Mouse (Mus musculus) heart, adult 2 months (tissue): Measurements from ENCODE around the gene Irf1. TPM values are rescaled to one million over a fixed set of nuclear protein-coding genes. Genes with fewer than 3 reads are reported as not detected.

ENCODE experiments used
- DNase-seq, 2 experiments: peaks; one replicate each; pipeline ENCODE4 v3.0.0; 2021
- H3K27ac ChIP-seq: fragments of 200-600 bp; 2 replicates; pipeline ENCODE4 v1.8.1; 2022
- H3K27me3 ChIP-seq: fragments of 200-500 bp; 2 replicates; pipeline ENCODE4 v1.6.1; 2012; ENCODE audit warnings: mild to moderate bottlenecking, low read length, inconsistent platforms, mixed read lengths; ENCODE audit not compliant: control insufficient read depth, insufficient read depth
- H3K36me3 ChIP-seq: fragments of 200-500 bp; 2 replicates; pipeline ENCODE4 v1.6.1; 2012; ENCODE audit warnings: low read length, inconsistent platforms; ENCODE audit not compliant: control insufficient read depth, insufficient read depth
- H3K4me1 ChIP-seq: fragments of 200-500 bp; 2 replicates; pipeline ENCODE4 v1.6.1; 2011; ENCODE audit warnings: low read length; ENCODE audit not compliant: control insufficient read depth, insufficient read depth
- H3K4me3 ChIP-seq: fragments of 200-600 bp; 2 replicates; pipeline ENCODE4 v1.8.1; 2022
- H3K79me2 ChIP-seq: fragments of 200-500 bp; replicated peaks from 2 replicates; pipeline ENCODE4 v1.6.1; 2012; ENCODE audit warnings: mild to moderate bottlenecking, inconsistent platforms, low read length, moderate library complexity, mixed read lengths; ENCODE audit not compliant: control insufficient read depth, insufficient read depth
- H3K9ac ChIP-seq: fragments of 200-500 bp; 2 replicates; pipeline ENCODE4 v1.6.1; 2012; ENCODE audit warnings: low read depth, mild to moderate bottlenecking, control low read depth, inconsistent platforms, low read length, mixed read lengths
- CTCF ChIP-seq: fragments of 200-600 bp; IDR thresholded peaks from 2 replicates; pipeline ENCODE4 v1.8.1; 2022; ENCODE audit warnings: antibody characterized with exemption, mild to moderate bottlenecking, moderate library complexity
- EP300 ChIP-seq: fragments of 200-500 bp; IDR thresholded peaks from 2 replicates; pipeline ENCODE4 v1.6.1; 2011; ENCODE audit warnings: low read depth, low read length, control low read depth; ENCODE audit not compliant: insufficient read depth
- POLR2A ChIP-seq: fragments of 200-500 bp; IDR thresholded peaks from 2 replicates; pipeline ENCODE4 v1.6.1; 2011; ENCODE audit warnings: mild to moderate bottlenecking, low read depth, low read length, control low read depth; ENCODE audit not compliant: insufficient read depth
- WGBS: fragments of 180-500 bp; shearing (Covaris S2); methylation state at CpG from one replicate; pipeline ENCODE4 v1.1.7; 2018; 5-methylcytosine and 5-hydroxymethylcytosine counted together
- intact Hi-C: fragments of 180-260 bp; cut with DNase I; formaldehyde crosslinking; loops from one replicate; pipeline ENCODE4 v1.15.1; 2025
- polyA plus RNA-seq: library from polyadenylated mRNA; depleted of rRNA; stranded (reverse); fragments of >200 nt; gene quantifications from 2 replicates; pipeline ENCODE4 v1.2.3, GENCODE M21; 2012
- total RNA-seq, 2 experiments: library from RNA; stranded (reverse); gene quantifications; 2 replicates each; pipeline ENCODE4 v1.2.3; 2021

Gene Irf1
- total and polyA plus RNA-seq, 3 experiments, result 15.2 to 20.5 (median 19.7) TPM

- intact Hi-C loops, result no loop called here
Measured at GRCm38 (mm10) chr11:53745260-53745659, 24.6 kb upstream of the Irf1 start.

GRCm38 (mm10) chr11:53747985-53748384, 21.8 kb upstream of the Irf1 start:
- no peak for DNase-seq
- TF ChIP-seq CTCF (no peak), EP300 (no peak), POLR2A (no peak)
- no peaks in the 10 kb centered on the region for H3K27me3 ChIP-seq
- H3K79me2 ChIP-seq, result no peaks in the 10 kb centered on the region
- intact Hi-C loops, result no loop called here
- no peaks in the 10 kb centered on the region for H3K36me3 ChIP-seq
- 86% methylated on average over 9 of the region's 9 CpGs for WGBS
- H3K4me3 ChIP-seq, result no peak overlapping the region
- no peak overlapping the region for H3K9ac ChIP-seq
- no peaks in the 10 kb centered on the region for H3K4me1 ChIP-seq
- H3K27ac ChIP-seq, result no peak overlapping the region

More at GRCm38 (mm10) chr11:53745260-53745659, 24.6 kb upstream of the Irf1 start:
- no peaks in the 10 kb centered on the region for H3K36me3 ChIP-seq
- DNase-seq, result no peak
- H3K9ac ChIP-seq, result no peak overlapping the region
- 90% methylated on average over 2 of the region's 2 CpGs for WGBS
- peaks cover 2% of the 10 kb centered on the region for H3K4me1 ChIP-seq
- no peaks in the 10 kb centered on the region for H3K79me2 ChIP-seq
- no peak overlapping the region for H3K27ac ChIP-seq
- H3K27me3 ChIP-seq, result no peaks in the 10 kb centered on the region
- TF ChIP-seq POLR2A (no peak), CTCF (peak; percentile 38), EP300 (no peak)
- no peak overlapping the region for H3K4me3 ChIP-seq

GRCm38 (mm10) chr11:53748614-53749013, 21.2 kb upstream of the Irf1 start:
- Histone ChIP-seq H3K27me3 (no peaks in the 10 kb centered on the region), H3K36me3 (no peaks in the 10 kb centered on the region), H3K4me3 (no peak overlapping the region), H3K9ac (no peak overlapping the region), H3K79me2 (no peaks in the 10 kb centered on the region), H3K4me1 (no peaks in the 10 kb centered on the region), H3K27ac (no peak overlapping the region)
- DNase-seq, result no peak
- WGBS, result 86% methylated on average over 6 of the region's 6 CpGs
- TF ChIP-seq CTCF, result no peak
- TF ChIP-seq EP300, result no peak
- intact Hi-C loops, result no loop called here

GRCm38 (mm10) chr11:53749306-53749705, 20.5 kb upstream of the Irf1 start:
- Histone ChIP-seq H3K4me1 (no peaks in the 10 kb centered on the region), H3K9ac (no peak overlapping the region), H3K27ac (no peak overlapping the region), H3K4me3 (no peak overlapping the region), H3K79me2 (no peaks in the 10 kb centered on the region), H3K27me3 (no peaks in the 10 kb centered on the region), H3K36me3 (no peaks in the 10 kb centered on the region)
- intact Hi-C loops, result no loop called here
- DNase-seq, result no peak
- 79% methylated on average over 4 of the region's 4 CpGs for WGBS
- no peak for TF ChIP-seq EP300

DNA sequence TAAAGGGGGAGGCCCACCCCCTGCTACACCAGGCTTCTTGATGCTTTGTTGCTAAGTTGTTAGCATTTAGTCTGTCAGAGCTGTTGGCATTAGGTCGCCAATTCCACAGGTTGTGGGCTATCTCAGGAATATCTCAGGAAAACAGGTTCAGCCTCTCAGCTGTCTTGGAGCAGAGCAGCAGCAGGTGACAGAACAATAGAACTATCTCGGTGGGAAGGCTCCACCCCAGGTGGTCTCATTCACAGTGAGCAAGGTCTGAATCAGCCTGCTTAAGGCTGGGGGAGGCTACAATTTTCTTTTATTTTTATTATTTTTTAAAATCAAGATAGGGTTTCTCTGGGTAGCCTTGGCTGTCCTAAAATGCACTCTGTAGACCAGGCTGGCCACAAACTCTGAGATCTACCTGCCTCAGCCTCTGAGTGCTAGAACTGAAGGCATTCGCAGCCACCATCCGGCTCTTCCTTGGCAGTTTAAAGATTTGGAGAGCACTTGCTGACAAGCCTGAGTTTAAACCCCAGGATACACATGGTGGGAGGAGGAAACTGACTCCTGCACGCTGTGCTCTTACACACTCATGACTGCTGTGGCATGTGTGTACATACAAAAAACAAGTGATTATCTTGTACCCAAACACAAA, 20.0 kb upstream of the Irf1 start:
- H3K4me1 ChIP-seq, result no peaks in the 10 kb centered on the region
- no peak overlapping the region for H3K4me3 ChIP-seq
- H3K36me3 ChIP-seq, result no peaks in the 10 kb centered on the region
- no peak overlapping the region for H3K9ac ChIP-seq
- H3K79me2 ChIP-seq, result no peaks in the 10 kb centered on the region
- DNase-seq, result no peak
- no peak overlapping the region for H3K27ac ChIP-seq
- H3K27me3 ChIP-seq, result no peaks in the 10 kb centered on the region
- 60% methylated on average over 5 of the region's 5 CpGs for WGBS
- TF ChIP-seq POLR2A (no peak), EP300 (no peak), CTCF (no peak)
- intact Hi-C loops, result no loop called here

GRCm38 (mm10) chr11:53755011-53755595, 14.7 kb upstream of the Irf1 start:
- Histone ChIP-seq H3K27me3 (no peaks in the 10 kb centered on the region), H3K27ac (no peak overlapping the region), H3K9ac (no peak overlapping the region), H3K36me3 (no peaks in the 10 kb centered on the region), H3K4me3 (no peak overlapping the region), H3K4me1 (peaks cover 7% of the 10 kb centered on the region), H3K79me2 (no peaks in the 10 kb centered on the region)
- TF ChIP-seq CTCF (no peak), EP300 (no peak), POLR2A (no peak)
- DNase-seq, result no peak
- 85% methylated on average over 12 of the region's 12 CpGs for WGBS
- intact Hi-C loops, result no loop called here
